Mouse (Mus musculus) heart, embryonic 14.5 days (tissue): ENCODE data around the gene Slitrk4. TPM values are rescaled to one million over a fixed set of nuclear protein-coding genes. Genes with fewer than 3 reads are reported as not detected.

Source experiments
- ATAC-seq: fragments of 200-750 bp; cut with Nextera tagmentation; 2 replicates; pipeline ENCODE4 v1.8.0; 2017; ENCODE audit warnings: low read depth, moderate TSS enrichment; ENCODE audit not compliant: insufficient number of reproducible peaks, insufficient read depth, low FRiP score
- H3K27ac ChIP-seq, 2 experiments: fragments of 200-500 bp in 1 of 2; fragments of 300-500 bp in 1 of 2; sonication (generic) in 1 of 2; replicated peaks in 1 of 2; 2 replicates each; pipeline ENCODE4 v1.5.1; 2012 to 2014; ENCODE audit warnings: low read depth in 2 of 2, low read length in 2 of 2, control low read depth in 1 of 2, mild to moderate bottlenecking in 1 of 2, mixed read lengths in 1 of 2; ENCODE audit not compliant: control insufficient read depth in 1 of 2, insufficient read depth in 1 of 2
- H3K27me3 ChIP-seq: fragments of 300-500 bp; sonication (generic); 2 replicates; pipeline ENCODE4 v1.6.1; 2014; ENCODE audit warnings: mild to moderate bottlenecking, low read length, control low read depth; ENCODE audit not compliant: control insufficient read depth, insufficient read depth
- H3K36me3 ChIP-seq: fragments of 300-500 bp; sonication (generic); 2 replicates; pipeline ENCODE4 v1.6.1; 2014; ENCODE audit warnings: mild to moderate bottlenecking, control low read depth, low read length, mixed read lengths; ENCODE audit not compliant: control insufficient read depth, insufficient read depth
- H3K4me1 ChIP-seq, 2 experiments: fragments of 200-500 bp in 1 of 2; fragments of 300-500 bp in 1 of 2; sonication (generic) in 1 of 2; 2 replicates each; pipeline ENCODE4 v1.6.1; 2012 to 2014; ENCODE audit warnings: low read length in 2 of 2, control low read depth in 1 of 2, mixed read lengths in 1 of 2; ENCODE audit not compliant: control insufficient read depth in 2 of 2, insufficient read depth in 2 of 2
- H3K4me2 ChIP-seq: fragments of 300-500 bp; sonication (generic); 2 replicates; pipeline ENCODE4 v1.6.1; 2014; ENCODE audit warnings: mild to moderate bottlenecking, low read length
- H3K4me3 ChIP-seq, 2 experiments: fragments of 200-500 bp in 1 of 2; fragments of 300-500 bp in 1 of 2; sonication (generic) in 1 of 2; 2 replicates each; pipeline ENCODE4 v1.5.1; 2012 to 2014; ENCODE audit warnings: low read length in 2 of 2, mild to moderate bottlenecking in 2 of 2, control low read depth in 1 of 2, low read depth in 1 of 2, moderate library complexity in 1 of 2; ENCODE audit not compliant: control insufficient read depth in 1 of 2, insufficient read depth in 1 of 2
- H3K9ac ChIP-seq: fragments of 300-500 bp; sonication (generic); 2 replicates; pipeline ENCODE4 v1.6.1; 2014; ENCODE audit warnings: mild to moderate bottlenecking, low read length
- H3K9me3 ChIP-seq: fragments of 300-500 bp; sonication (generic); 2 replicates; pipeline ENCODE4 v1.6.1; 2016; ENCODE audit warnings: low read length, control low read depth; ENCODE audit not compliant: control insufficient read depth
- WGBS: fragments of 180-500 bp; shearing (Covaris S2); extraction: QIAGEN DNeasy Blood & Tissue Kit; methylation state at CpG from one replicate; pipeline ENCODE4 v1.1.7; 2014; 5-methylcytosine and 5-hydroxymethylcytosine counted together
- polyA plus RNA-seq: library from polyadenylated mRNA; unstranded; fragments of >200 nt; fragmentation: Nextera tagmentation; extraction: Ambion mirVana; gene quantifications from 2 replicates; pipeline ENCODE4 v1.2.1, GENCODE M21; 2014

The Slitrk4 gene
- 14.5 and 14.7 TPM in 2 replicates for polyA plus RNA-seq

GRCm38 (mm10) chrX:64276290-64277125 is at the start of gene Slitrk4:
Gene Slitrk4, minus strand, starts transcription at chrX:64276996.
- 12% methylated on average over 54 of the region's 54 CpGs for WGBS

GRCm38 (mm10) chrX:64319501-64319900 is 42.7 kb upstream of the Slitrk4 start:
- no peak for ATAC-seq
- Histone ChIP-seq H3K4me3 (no peak overlapping the region), H3K36me3 (no peaks in the 10 kb centered on the region), H3K27ac (no peak overlapping the region), H3K9me3 (no peaks in the 10 kb centered on the region), H3K4me1 (no peaks in the 10 kb centered on the region), H3K9ac (no peak overlapping the region), H3K27me3 (no peaks in the 10 kb centered on the region), H3K4me2 (no peak overlapping the region)
- 65% methylated on average over 2 of the region's 2 CpGs for WGBS

More at GRCm38 (mm10) chrX:64276290-64277125, at the start of gene Slitrk4:
- 0 out of 2 replicates have a peak, but pooled peaks have one; percentile 35 for ATAC-seq
- no peaks in the 10 kb centered on the region for H3K9me3 ChIP-seq
- H3K4me3 ChIP-seq: peak within 1 kb of the TSS; percentile 53 to 62
- no peaks in the 10 kb centered on the region for H3K36me3 ChIP-seq
- peak within 1 kb of the TSS; percentile 73 for H3K9ac ChIP-seq
- H3K27ac ChIP-seq: peak within 1 kb of the TSS; percentile 43 to 55
- peak within 1 kb of the TSS; percentile 66 for H3K4me2 ChIP-seq
- H3K27me3 ChIP-seq: no peaks in the 10 kb centered on the region
- H3K4me1 ChIP-seq: no peaks in the 10 kb centered on the region

- Histone ChIP-seq H3K27ac (no peak overlapping the region), H3K4me1 (no peaks in the 10 kb centered on the region), H3K36me3 (no peaks in the 10 kb centered on the region), H3K4me2 (peak overlapping the region; percentile 66), H3K9ac (peak overlapping the region; percentile 36; the same call in 1 of the 2 replicates), H3K9me3 (no peaks in the 10 kb centered on the region), H3K4me3 (peak overlapping the region; percentile 53 to 62; a peak in 2 of 4 replicates), H3K27me3 (no peaks in the 10 kb centered on the region)
- 19% methylated on average over 6 of the region's 6 CpGs for WGBS
- ATAC-seq: no peak
Measured at GRCm38 (mm10) chrX:64277991-64278301, 1.1 kb upstream of the Slitrk4 start.

GRCm38 (mm10) chrX:64277126-64277990 is 562 bp upstream of the Slitrk4 start:
- peak overlapping the region; percentile 73 for H3K9ac ChIP-seq
- no peak for ATAC-seq
- H3K27ac ChIP-seq: peak overlapping the region; percentile 33 to 55; a peak in 1 of 4 replicates
- H3K4me1 ChIP-seq: no peaks in the 10 kb centered on the region
- no peaks in the 10 kb centered on the region for H3K9me3 ChIP-seq
- H3K27me3 ChIP-seq: no peaks in the 10 kb centered on the region
- peak overlapping the region; percentile 66 for H3K4me2 ChIP-seq
- peak overlapping the region; percentile 53 to 62 for H3K4me3 ChIP-seq
- H3K36me3 ChIP-seq: no peaks in the 10 kb centered on the region
- 14% methylated on average over 22 of the region's 22 CpGs for WGBS

- Histone ChIP-seq H3K4me2 (peak overlapping the region; percentile 66), H3K9ac (peak overlapping the region; percentile 73), H3K36me3 (no peaks in the 10 kb centered on the region)
Measured at GRCm38 (mm10) chrX:64275501-64276289, 1.1 kb downstream of the Slitrk4 start.

GRCm38 (mm10) chrX:64263481-64263880 is 13.3 kb downstream of the Slitrk4 start:
- no peaks in the 10 kb centered on the region for H3K4me1 ChIP-seq
- H3K27ac ChIP-seq: no peak overlapping the region
- H3K36me3 ChIP-seq: no peaks in the 10 kb centered on the region
- no peak overlapping the region for H3K9ac ChIP-seq
- H3K9me3 ChIP-seq: no peaks in the 10 kb centered on the region
- 85% methylated on average over 1 of the region's 1 CpGs for WGBS
- H3K4me2 ChIP-seq: no peak overlapping the region
- no peak for ATAC-seq
- H3K4me3 ChIP-seq: no peak overlapping the region
- H3K27me3 ChIP-seq: no peaks in the 10 kb centered on the region

More at GRCm38 (mm10) chrX:64275501-64276289, 1.1 kb downstream of the Slitrk4 start:
- Histone ChIP-seq H3K27me3 (no peaks in the 10 kb centered on the region), H3K9me3 (no peaks in the 10 kb centered on the region), H3K4me1 (no peaks in the 10 kb centered on the region), H3K4me3 (peak overlapping the region; percentile 53 to 62), H3K27ac (peak overlapping the region in 1 of 2 experiments; percentile 55; a peak in 1 of 4 replicates)
- ATAC-seq: no peak
- 10% methylated on average over 38 of the region's 41 CpGs for WGBS
